Mouse (Mus musculus): ENCODE measurements around the gene Tenm3. TPM values are rescaled to one million over a fixed set of nuclear protein-coding genes. Genes with fewer than 3 reads are reported as not detected.

Tenm3 gene
- total RNA-seq, 1 experiment from 2014 or later, result not detected

GRCm38 (mm10) chr8:48489417-48489816 is 354.3 kb downstream of the Tenm3 start:
- no peak for ATAC-seq (replicated peaks; ENCODE audit: low read depth, poor library complexity, severe bottlenecking)

GRCm38 (mm10) chr8:48488809-48489208 is 354.9 kb downstream of the Tenm3 start:
- no peak for ATAC-seq (replicated peaks; ENCODE audit: low read depth, poor library complexity, severe bottlenecking)

GRCm38 (mm10) chr8:48484143-48484542 is 359.6 kb downstream of the Tenm3 start:
- no peak for ATAC-seq (replicated peaks; ENCODE audit: low read depth, poor library complexity, severe bottlenecking)

GRCm38 (mm10) chr8:48481709-48482671 is 361.8 kb downstream of the Tenm3 start:
- no peak for ATAC-seq (replicated peaks; ENCODE audit: low read depth, poor library complexity, severe bottlenecking)

- no peak for ATAC-seq (replicated peaks; ENCODE audit: low read depth, poor library complexity, severe bottlenecking)
These were observed 366.3 kb downstream of the Tenm3 start for GRCm38 (mm10) chr8:48477371-48477935.

GRCm38 (mm10) chr8:48476896-48477295 is 366.9 kb downstream of the Tenm3 start:
- no peak for ATAC-seq (replicated peaks; ENCODE audit: low read depth, poor library complexity, severe bottlenecking)

GRCm38 (mm10) chr8:48467633-48468032 is 376.1 kb downstream of the Tenm3 start:
- ATAC-seq (replicated peaks; ENCODE audit: low read depth, poor library complexity, severe bottlenecking), result no peak

- ATAC-seq (replicated peaks; ENCODE audit: low read depth, poor library complexity, severe bottlenecking), result no peak
These were observed 385.4 kb downstream of the Tenm3 start for GRCm38 (mm10) chr8:48458373-48458772.

GRCm38 (mm10) chr8:48456328-48457124 is 387.2 kb downstream of the Tenm3 start:
- ATAC-seq (replicated peaks; ENCODE audit: low read depth, poor library complexity, severe bottlenecking), result no peak

GRCm38 (mm10) chr8:48451247-48451635 is 392.5 kb downstream of the Tenm3 start:
- no peak for ATAC-seq (replicated peaks; ENCODE audit: low read depth, poor library complexity, severe bottlenecking)

- ATAC-seq (replicated peaks; ENCODE audit: low read depth, poor library complexity, severe bottlenecking), result no peak
These were observed 393.1 kb downstream of the Tenm3 start for GRCm38 (mm10) chr8:48450397-48451246.

- no peak for ATAC-seq (replicated peaks; ENCODE audit: low read depth, poor library complexity, severe bottlenecking)
These were observed 394.1 kb downstream of the Tenm3 start for GRCm38 (mm10) chr8:48449625-48450024.

GRCm38 (mm10) chr8:48445690-48446089 is 398.1 kb downstream of the Tenm3 start:
- ATAC-seq (replicated peaks; ENCODE audit: low read depth, poor library complexity, severe bottlenecking), result no peak

- ATAC-seq (replicated peaks; ENCODE audit: low read depth, poor library complexity, severe bottlenecking), result no peak
These were observed 404.3 kb downstream of the Tenm3 start for GRCm38 (mm10) chr8:48439491-48439890.

- ATAC-seq (replicated peaks; ENCODE audit: low read depth, poor library complexity, severe bottlenecking), result no peak
These were observed 406.1 kb downstream of the Tenm3 start for GRCm38 (mm10) chr8:48437523-48438207.

- no peak for ATAC-seq (replicated peaks; ENCODE audit: low read depth, poor library complexity, severe bottlenecking)
These were observed 418.6 kb downstream of the Tenm3 start for GRCm38 (mm10) chr8:48425101-48425500.

- no peak for ATAC-seq (replicated peaks; ENCODE audit: low read depth, poor library complexity, severe bottlenecking)
These were observed 426.0 kb downstream of the Tenm3 start for GRCm38 (mm10) chr8:48417714-48418113.

- no peak for ATAC-seq (replicated peaks; ENCODE audit: low read depth, poor library complexity, severe bottlenecking)
These were observed 432.8 kb downstream of the Tenm3 start for GRCm38 (mm10) chr8:48410916-48411315.

GRCm38 (mm10) chr8:48400572-48400972 is 443.2 kb downstream of the Tenm3 start:
- ATAC-seq (replicated peaks; ENCODE audit: low read depth, poor library complexity, severe bottlenecking), result no peak
